Mouse (Mus musculus) liver, postnatal 0 days (tissue): Measurements from ENCODE around the gene Atp6v1g2. TPM values are rescaled to one million over a fixed set of nuclear protein-coding genes. Genes with fewer than 3 reads are reported as not detected.

Experiments
- ATAC-seq: fragments of 200-750 bp; cut with Nextera tagmentation; 2 replicates; pipeline ENCODE4 v1.8.0; 2017; ENCODE audit warnings: mild to moderate bottlenecking, moderate library complexity
- DNase-seq: peaks from one replicate; pipeline ENCODE4 v3.0.0-alpha.2; 2016
- H3K27ac ChIP-seq: fragments of 300-500 bp; sonication (generic); 2 replicates; pipeline ENCODE4 v1.5.1; 2014; ENCODE audit warnings: antibody characterized with exemption, moderate library complexity, mild to moderate bottlenecking, low read depth
- H3K27me3 ChIP-seq: fragments of 300-500 bp; sonication (generic); 2 replicates; pipeline ENCODE4 v1.6.1; 2014; ENCODE audit warnings: low read length, control low read depth, mixed read lengths; ENCODE audit not compliant: insufficient read depth
- H3K36me3 ChIP-seq: fragments of 300-500 bp; sonication (generic); replicated peaks from 2 replicates; pipeline ENCODE4 v1.6.1; 2014; ENCODE audit warnings: mild to moderate bottlenecking, control low read depth, low read length, moderate library complexity, mixed read lengths; ENCODE audit not compliant: insufficient read depth
- H3K4me1 ChIP-seq: fragments of 300-500 bp; sonication (generic); 2 replicates; pipeline ENCODE4 v1.6.1; 2014; ENCODE audit warnings: antibody characterized with exemption, mild to moderate bottlenecking, control low read depth; ENCODE audit not compliant: insufficient read depth
- H3K4me2 ChIP-seq: fragments of 300-500 bp; sonication (generic); 2 replicates; pipeline ENCODE4 v1.6.1; 2014; ENCODE audit warnings: low read depth, mild to moderate bottlenecking, low read length, moderate library complexity, mixed read lengths
- H3K4me3 ChIP-seq: fragments of 300-500 bp; sonication (generic); 2 replicates; pipeline ENCODE4 v1.5.1; 2014; ENCODE audit warnings: low read depth, low read length
- H3K9ac ChIP-seq: fragments of 300-500 bp; sonication (generic); replicated peaks from 2 replicates; pipeline ENCODE4 v1.6.1; 2014; ENCODE audit warnings: mild to moderate bottlenecking, moderate library complexity
- H3K9me3 ChIP-seq: fragments of 300-500 bp; sonication (generic); 2 replicates; pipeline ENCODE4 v1.6.1; 2016; ENCODE audit warnings: mild to moderate bottlenecking, control low read depth, low read length, mixed read lengths
- CTCF ChIP-seq: sonication (generic); IDR thresholded peaks from 2 replicates; pipeline ENCODE4 v1.5.1; 2016; ENCODE audit warnings: antibody characterized with exemption, low read depth
- EP300 ChIP-seq: IDR thresholded peaks from 2 replicates; pipeline ENCODE4 v1.6.1; 2016; ENCODE audit warnings: antibody characterized with exemption, low read depth, mild to moderate bottlenecking
- WGBS: fragments of 180-500 bp; shearing (Covaris S2); extraction: QIAGEN DNeasy Blood & Tissue Kit; methylation state at CpG from one replicate; pipeline ENCODE4 v1.1.7; 2014; ENCODE audit not compliant: insufficient replicate concordance; 5-methylcytosine and 5-hydroxymethylcytosine counted together
- polyA plus RNA-seq: library from polyadenylated mRNA; unstranded; fragments of >200 nt; fragmentation: Nextera tagmentation; extraction: Ambion mirVana; gene quantifications from 2 replicates; pipeline ENCODE4 v1.2.1, GENCODE M21; 2015

Atp6v1g2 gene
- polyA plus RNA-seq, 1 experiment from 2014 or later, result 1.3 TPM

DNA sequence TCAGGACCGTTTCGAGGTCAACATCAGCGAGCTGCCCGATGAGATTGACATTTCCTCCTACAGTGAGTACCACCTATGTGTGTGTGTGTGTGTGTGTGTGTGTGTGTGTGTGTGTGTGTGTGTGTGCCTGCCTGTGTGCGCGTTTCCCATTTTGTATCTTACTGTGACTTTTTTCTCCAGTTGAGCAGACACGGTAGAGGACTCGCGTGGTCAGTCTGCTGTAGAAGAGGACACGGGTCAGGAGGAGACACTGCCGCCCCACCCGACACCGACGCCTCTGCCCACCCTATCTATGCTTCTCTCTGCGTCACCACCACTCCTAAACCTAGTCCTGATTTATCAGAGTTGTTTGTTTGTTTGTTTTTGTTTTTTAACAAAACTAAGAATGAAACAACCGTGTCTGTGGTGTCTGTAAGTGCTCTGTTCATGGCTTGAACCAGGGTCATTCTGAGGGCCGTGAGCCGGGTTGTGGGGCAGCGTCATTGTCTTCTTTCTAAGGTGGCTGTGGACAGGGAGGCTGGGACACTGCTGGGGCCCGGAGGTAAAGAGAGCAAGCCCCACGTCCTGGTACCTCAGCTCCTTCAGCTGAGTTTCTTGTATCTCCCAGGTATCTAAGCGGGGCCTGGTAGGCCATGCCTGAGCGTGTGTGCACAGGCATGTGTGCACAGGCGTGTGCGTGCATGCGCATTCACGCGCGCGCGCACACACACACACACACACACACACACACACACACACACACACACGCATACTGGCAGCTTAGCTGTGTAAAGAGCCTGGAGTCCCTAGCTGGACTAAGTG is 20.0 kb downstream of the Atp6v1g2 start:
- WGBS, result 85% methylated on average over 32 of the region's 32 CpGs
- Histone ChIP-seq H3K36me3 (peaks cover 55% of the 10 kb centered on the region), H3K4me3 (no peak overlapping the region), H3K27me3 (no peaks in the 10 kb centered on the region), H3K9ac (no peak overlapping the region), H3K27ac (no peak overlapping the region), H3K9me3 (no peaks in the 10 kb centered on the region), H3K4me1 (peaks cover 3% of the 10 kb centered on the region), H3K4me2 (no peak overlapping the region)
- DNase-seq, result no peak
- no peak for ATAC-seq
- TF ChIP-seq EP300 (no peak), CTCF (no peak)

GRCm38 (mm10) chr17:35254241-35255098 is 21.0 kb downstream of the Atp6v1g2 start:
- Histone ChIP-seq H3K9ac (no peak overlapping the region), H3K36me3 (peaks cover 46% of the 10 kb centered on the region), H3K4me1 (peaks cover 10% of the 10 kb centered on the region), H3K4me3 (no peak overlapping the region), H3K27me3 (no peaks in the 10 kb centered on the region), H3K9me3 (no peaks in the 10 kb centered on the region), H3K27ac (no peak overlapping the region), H3K4me2 (no peak overlapping the region)
- DNase-seq (peak; percentile 72), ATAC-seq (0 out of 2 replicates have a peak, but pooled peaks have one; percentile 22)
- 61% methylated on average over 11 of the region's 11 CpGs for WGBS
- TF ChIP-seq CTCF (peak; percentile 91), EP300 (no peak)

GRCm38 (mm10) chr17:35255301-35255700 is 21.8 kb downstream of the Atp6v1g2 start:
- H3K9me3 ChIP-seq, result no peaks in the 10 kb centered on the region
- H3K27ac ChIP-seq, result no peak overlapping the region
- H3K4me1 ChIP-seq, result peaks cover 12% of the 10 kb centered on the region
- no peak overlapping the region for H3K4me2 ChIP-seq
- WGBS, result 74% methylated on average over 3 of the region's 3 CpGs
- ATAC-seq, result no peak
- no peak overlapping the region for H3K9ac ChIP-seq
- no peak for TF ChIP-seq CTCF
- no peak for TF ChIP-seq EP300
- peaks cover 37% of the 10 kb centered on the region for H3K36me3 ChIP-seq
- H3K27me3 ChIP-seq, result no peaks in the 10 kb centered on the region
- H3K4me3 ChIP-seq, result no peak overlapping the region
- DNase-seq, result no peak

DNA sequence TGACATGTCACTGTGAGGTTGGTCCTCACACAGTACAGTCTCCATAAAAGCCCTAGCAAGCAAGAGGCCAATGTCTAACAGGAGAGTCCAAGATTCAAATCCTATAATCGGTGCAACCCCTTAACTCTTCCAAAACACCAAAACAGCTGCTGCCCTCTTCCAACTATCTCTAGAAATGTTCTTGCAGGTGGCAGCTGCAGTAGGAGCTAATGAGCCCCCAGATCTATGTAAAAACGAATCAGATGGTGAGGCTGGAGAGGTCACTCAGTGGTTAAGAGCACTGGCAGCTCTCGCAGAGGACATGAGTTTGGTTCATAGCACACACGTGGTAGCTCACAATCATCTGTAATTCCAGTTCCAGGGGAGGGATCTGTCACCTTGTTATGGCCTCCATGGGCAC is 22.2 kb downstream of the Atp6v1g2 start:
- H3K9ac ChIP-seq, result no peak overlapping the region
- no peak overlapping the region for H3K4me2 ChIP-seq
- peaks cover 12% of the 10 kb centered on the region for H3K4me1 ChIP-seq
- 50% methylated on average over 4 of the region's 4 CpGs for WGBS
- no peak overlapping the region for H3K27ac ChIP-seq
- ATAC-seq (no peak), DNase-seq (no peak)
- no peaks in the 10 kb centered on the region for H3K27me3 ChIP-seq
- no peaks in the 10 kb centered on the region for H3K9me3 ChIP-seq
- no peak overlapping the region for H3K4me3 ChIP-seq
- no peak for TF ChIP-seq CTCF
- TF ChIP-seq EP300, result no peak
- peaks cover 33% of the 10 kb centered on the region for H3K36me3 ChIP-seq

- H3K4me2 ChIP-seq, result peak overlapping the region; percentile 86
- DNase-seq (no peak), ATAC-seq (peak; percentile 34; the same call in 1 of the 2 replicates)
- H3K9ac ChIP-seq, result peak overlapping the region; percentile 80
- peak overlapping the region; percentile 57 for H3K4me3 ChIP-seq
- peak overlapping the region; percentile 92 for H3K27ac ChIP-seq
- H3K4me1 ChIP-seq, result peaks cover 17% of the 10 kb centered on the region
- no peaks in the 10 kb centered on the region for H3K27me3 ChIP-seq
- TF ChIP-seq CTCF, result no peak
- H3K36me3 ChIP-seq, result peaks cover 18% of the 10 kb centered on the region
- WGBS, result 14% methylated on average over 1 of the region's 1 CpGs
- no peaks in the 10 kb centered on the region for H3K9me3 ChIP-seq
These were observed 23.9 kb downstream of the Atp6v1g2 start for GRCm38 (mm10) chr17:35257378-35257777.
